In genomic region chr7:71230901-71231477, GRCm38 (mm10) we compare ENCODE assay signal across 17 mouse cellular contexts.
DNase-seq lines count a peak whose midpoint lies in the region; ATAC-seq and TF ChIP-seq lines count a peak whose summit lies in the region.
"Had no signal": no experiment of that assay in that cellular context is flagged by ENCODE, and none has a peak within 500 bp of the region (broad histone marks: within the 10 kb centered on the region; RNA-seq: fewer than 3 reads in every experiment).

No protein-coding gene starts in this region.

- H3K4me2 ChIP-seq in kidney, embryonic 14.5 days (replicated peaks; ENCODE audit: low read depth, low read length): no peak overlapping the region
- no peak overlapping the region for H3K4me2 ChIP-seq in stomach, embryonic 16.5 days (ENCODE audit: low read depth, low read length)
- no peak overlapping the region for H3K4me2 ChIP-seq in stomach, postnatal 0 days (replicated peaks; ENCODE audit: low read depth)
- H3K4me2 ChIP-seq: embryonic facial prominence, embryonic 13.5 days; forebrain, embryonic 15.5 days; liver, embryonic 13.5 days had no signal

- no peak overlapping the region for H3K4me3 ChIP-seq in kidney, embryonic 14.5 days (ENCODE audit: low read length)
- no peak overlapping the region for H3K4me3 ChIP-seq in stomach, embryonic 16.5 days (replicated peaks; ENCODE audit: low read length)
- H3K4me3 ChIP-seq in stomach, postnatal 0 days (ENCODE audit: low read depth, low read length): no peak overlapping the region
- no peak overlapping the region for H3K4me3 ChIP-seq in cerebellum, adult 2 months (replicated peaks; ENCODE audit: insufficient read depth, low read depth, low read length)
- H3K4me3 ChIP-seq: embryonic facial prominence, embryonic 13.5 days; forebrain, embryonic 15.5 days; liver, embryonic 13.5 days; midbrain, embryonic 10.5 days; myocyte had no signal

- WGBS in kidney, embryonic 14.5 days: 32% methylated on average over 4 of the region's 4 CpGs
- WGBS in stomach, embryonic 16.5 days: 41% methylated on average over 4 of the region's 4 CpGs
- WGBS in stomach, postnatal 0 days: 40% methylated on average over 4 of the region's 4 CpGs
- WGBS in cerebellum, adult 2 months: 66% methylated on average over 4 of the region's 4 CpGs

- H3K27me3 ChIP-seq in kidney, embryonic 14.5 days (ENCODE audit: control insufficient read depth, insufficient read depth, low read length): no peaks in the 10 kb centered on the region
- no peaks in the 10 kb centered on the region for H3K27me3 ChIP-seq in stomach, embryonic 16.5 days (ENCODE audit: control insufficient read depth, insufficient read depth, low read length)
- H3K27me3 ChIP-seq in stomach, postnatal 0 days (ENCODE audit: control insufficient read depth, insufficient read depth, low read length): no peaks in the 10 kb centered on the region
- H3K27me3 ChIP-seq in cerebellum, adult 2 months (ENCODE audit: control insufficient read depth, insufficient read depth, low read length): no peaks in the 10 kb centered on the region
- H3K27me3 ChIP-seq: embryonic facial prominence, embryonic 13.5 days; forebrain, embryonic 15.5 days; liver, embryonic 13.5 days had no signal

- TF ChIP-seq POLR2A in cerebellum, adult 2 months (IDR thresholded peaks at IDR 0.05; ENCODE audit: borderline replicate concordance, insufficient read depth, low read length): no peak

- H3K4me1 ChIP-seq in kidney, embryonic 14.5 days (ENCODE audit: control insufficient read depth, insufficient read depth, low read length): peaks cover 28% of the 10 kb centered on the region
- peaks cover 8% of the 10 kb centered on the region; the same call in 1 of the 2 replicates for H3K4me1 ChIP-seq in stomach, embryonic 16.5 days (ENCODE audit: control insufficient read depth, insufficient read depth, low read length)
- H3K4me1 ChIP-seq in stomach, postnatal 0 days (replicated peaks; ENCODE audit: control insufficient read depth, insufficient read depth): no peaks in the 10 kb centered on the region; the same call in 1 of the 2 replicates
- H3K4me1 ChIP-seq in cerebellum, adult 2 months (ENCODE audit: control insufficient read depth, insufficient read depth, low read length): no peaks in the 10 kb centered on the region
- H3K4me1 ChIP-seq: embryonic facial prominence, embryonic 13.5 days; forebrain, embryonic 15.5 days; liver, embryonic 13.5 days had no signal

- H3K9ac ChIP-seq in kidney, embryonic 14.5 days (ENCODE audit: low read depth, low read length): no peak overlapping the region
- H3K9ac ChIP-seq in stomach, embryonic 16.5 days (ENCODE audit: low read length): no peak overlapping the region
- H3K9ac ChIP-seq in stomach, postnatal 0 days (ENCODE audit: low read length): no peak overlapping the region
- H3K9ac ChIP-seq: embryonic facial prominence, embryonic 13.5 days; forebrain, embryonic 15.5 days; liver, embryonic 13.5 days had no signal

- no peaks in the 10 kb centered on the region for H3K36me3 ChIP-seq in kidney, embryonic 14.5 days (ENCODE audit: control insufficient read depth, insufficient read depth, low read length)
- H3K36me3 ChIP-seq in stomach, embryonic 16.5 days (ENCODE audit: control insufficient read depth, insufficient read depth, low read length): no peaks in the 10 kb centered on the region
- H3K36me3 ChIP-seq in stomach, postnatal 0 days (ENCODE audit: control insufficient read depth, insufficient read depth, low read length): no peaks in the 10 kb centered on the region
- H3K36me3 ChIP-seq: embryonic facial prominence, embryonic 13.5 days; forebrain, embryonic 15.5 days; liver, embryonic 13.5 days; midbrain, embryonic 10.5 days had no signal

- no peak for TF ChIP-seq CTCF in stomach, postnatal 0 days (IDR thresholded peaks at IDR 0.05; ENCODE audit: low read depth)
- no peak for TF ChIP-seq CTCF in cerebellum, adult 2 months (IDR thresholded peaks at IDR 0.05; ENCODE audit: borderline replicate concordance, insufficient read depth, low read depth, low read length)

- peak overlapping the region; percentile 82 for H3K27ac ChIP-seq in kidney, embryonic 14.5 days (ENCODE audit: low read depth, low read length)
- H3K27ac ChIP-seq in stomach, embryonic 16.5 days (ENCODE audit: low read length): peak overlapping the region; percentile 39
- no peak overlapping the region for H3K27ac ChIP-seq in stomach, postnatal 0 days (replicated peaks)
- no peak overlapping the region for H3K27ac ChIP-seq in cerebellum, adult 2 months (ENCODE audit: insufficient read depth, low read length)
- H3K27ac ChIP-seq: embryonic facial prominence, embryonic 13.5 days; forebrain, embryonic 15.5 days; midbrain, embryonic 10.5 days had no signal

- no peak for TF ChIP-seq EP300 in stomach, postnatal 0 days (optimal IDR thresholded peaks at IDR 0.05)

- H3K9me3 ChIP-seq in kidney, embryonic 14.5 days (ENCODE audit: control insufficient read depth, low read length): no peaks in the 10 kb centered on the region
- no peaks in the 10 kb centered on the region for H3K9me3 ChIP-seq in stomach, embryonic 16.5 days (replicated peaks; ENCODE audit: control insufficient read depth, low read length)
- H3K9me3 ChIP-seq in stomach, postnatal 0 days (ENCODE audit: control insufficient read depth, low read length): no peaks in the 10 kb centered on the region
- H3K9me3 ChIP-seq: embryonic facial prominence, embryonic 13.5 days; forebrain, embryonic 15.5 days; liver, embryonic 13.5 days; midbrain, embryonic 10.5 days had no signal

- ATAC-seq in kidney, embryonic 14.5 days (ENCODE audit: low FRiP score, low TSS enrichment): peak; percentile 87
- ATAC-seq in stomach, embryonic 16.5 days (ENCODE audit: insufficient read depth, low FRiP score): no peak
- no peak for ATAC-seq in stomach, postnatal 0 days (ENCODE audit: low FRiP score, low TSS enrichment)
- ATAC-seq: forebrain, embryonic 15.5 days; inflammation-experienced regulatory T-cells, adult 6 months had no signal

- DNase-seq in kidney, adult 9 months: no peak
- no peak for DNase-seq in stomach, postnatal 0 days (ENCODE audit: low spot score)
- DNase-seq in heart, postnatal 4 days: peak; percentile 72
- DNase-seq in left cerebral cortex, adult 9 months (ENCODE audit: low spot score in 2 of 2): no peak
- no peak for DNase-seq in cerebellum, adult 2 months
- no peak for DNase-seq in cerebellum, adult 9-10 months
- DNase-seq: cerebellum, postnatal 25 days; layer of hippocampus, adult 9-11 months; liver, embryonic 13.5 days; thymus, postnatal 36 days had no signal

Comparison
In these comparisons a context has a peak if more than half of its experiments do, and no peak if none do; other contexts are left out.
1. H3K27ac ChIP-seq: peak in kidney, embryonic 14.5 days (single experiment) and stomach, embryonic 16.5 days (single experiment); none in stomach, postnatal 0 days (single experiment) and cerebellum, adult 2 months (single experiment).